Mouse (Mus musculus) left cerebral cortex, postnatal 4 days (tissue): ENCODE measurements around the gene Suz12. TPM values are rescaled to one million over a fixed set of nuclear protein-coding genes. Genes with fewer than 3 reads are reported as not detected.
"Not testable (repeated sequence)": the region's sequence is repeated elsewhere in the genome, so short reads cannot be mapped to it uniquely, and the experiment has no call there.

Experiments used
- DNase-seq: peaks from one replicate; pipeline ENCODE4 v3.0.0-alpha.2; 2022
- intact Hi-C: fragments of 180-260 bp; cut with DNase I; formaldehyde crosslinking; loops from one replicate; pipeline ENCODE4 v1.15.1; 2025
- total RNA-seq, 2 experiments: library from RNA; stranded (reverse); gene quantifications; 2 replicates each; pipeline ENCODE4 v1.2.3; 2021

Gene Suz12
- total RNA-seq, 2 experiments from 2014 or later = 46.8 to 46.9 TPM

- intact Hi-C loops = no loop called here
- DNase-seq = no peak
Observed at GRCm38 (mm10) chr11:79991600-79991999, 1.3 kb upstream of the Suz12 start.

GRCm38 (mm10) chr11:79992035-79992591, 793 bp upstream of the Suz12 start:
- intact Hi-C loops = no loop called here
- DNase-seq = no peak

- DNase-seq = no peak
Observed at GRCm38 (mm10) chr11:79993356-79994270, 707 bp downstream of the Suz12 start.

GRCm38 (mm10) chr11:79994271-79994988, 1.5 kb downstream of the Suz12 start:
- intact Hi-C loops = no loop called here
- DNase-seq = no peak

More at GRCm38 (mm10) chr11:79993356-79994270, 707 bp downstream of the Suz12 start:
- intact Hi-C loops = no loop called here

GRCm38 (mm10) chr11:80016533-80016932, 23.6 kb downstream of the Suz12 start:
- not testable (repeated sequence) for DNase-seq

GRCm38 (mm10) chr11:80019792-80020191, 26.9 kb downstream of the Suz12 start:
- DNase-seq = no peak
- intact Hi-C loops = loop anchor here (10.0 kb wide), 1 partner anchor 95 kb away; no protein-coding TSS in a partner anchor

More at GRCm38 (mm10) chr11:80016533-80016932, 23.6 kb downstream of the Suz12 start:
- intact Hi-C loops = not testable (repeated sequence)

GRCm38 (mm10) chr11:80021306-80021705, 28.4 kb downstream of the Suz12 start:
- DNase-seq = no peak
- intact Hi-C loops = loop anchor here (10.0 kb wide), 1 partner anchor 93 kb away; no protein-coding TSS in a partner anchor

- DNase-seq = no peak
- intact Hi-C loops = loop anchor here (10.0 kb wide), 1 partner anchor 177 kb away; no protein-coding TSS in a partner anchor
Observed at GRCm38 (mm10) chr11:80037495-80037894, 44.6 kb downstream of the Suz12 start.

- DNase-seq = peak; percentile 23
- intact Hi-C loops = no loop called here
Observed at GRCm38 (mm10) chr11:80042615-80043418, 49.9 kb downstream of the Suz12 start.

GRCm38 (mm10) chr11:80043419-80043817, 50.5 kb downstream of the Suz12 start:
- no peak for DNase-seq
- intact Hi-C loops = no loop called here

- intact Hi-C loops = no loop called here
- DNase-seq = no peak
Observed at GRCm38 (mm10) chr11:80046856-80047255, 54.0 kb downstream of the Suz12 start.

- DNase-seq = no peak
- intact Hi-C loops = no loop called here
Observed at GRCm38 (mm10) chr11:80050088-80050487, 57.2 kb downstream of the Suz12 start.

GRCm38 (mm10) chr11:80052456-80052855, 59.5 kb downstream of the Suz12 start:
- DNase-seq = no peak
- intact Hi-C loops = no loop called here

- DNase-seq = no peak
- intact Hi-C loops = no loop called here
Observed at GRCm38 (mm10) chr11:80053171-80053570, 60.3 kb downstream of the Suz12 start.

GRCm38 (mm10) chr11:80054659-80055058, 61.8 kb downstream of the Suz12 start:
- intact Hi-C loops = no loop called here
- no peak for DNase-seq

- intact Hi-C loops = no loop called here
- no peak for DNase-seq
Observed at GRCm38 (mm10) chr11:80056141-80056540, 63.2 kb downstream of the Suz12 start.

GRCm38 (mm10) chr11:80062159-80062558, 69.3 kb downstream of the Suz12 start:
- intact Hi-C loops = no loop called here
- DNase-seq = no peak

GRCm38 (mm10) chr11:80066373-80066772, 73.5 kb downstream of the Suz12 start:
- intact Hi-C loops = not testable (repeated sequence)

GRCm38 (mm10) chr11:80067558-80067957, 74.7 kb downstream of the Suz12 start:
- DNase-seq = no peak
- intact Hi-C loops = no loop called here

More at GRCm38 (mm10) chr11:80066373-80066772, 73.5 kb downstream of the Suz12 start:
- DNase-seq = not testable (repeated sequence)

- no peak for DNase-seq
- intact Hi-C loops = no loop called here
Observed at GRCm38 (mm10) chr11:80069815-80070214, 76.9 kb downstream of the Suz12 start.
